Mouse (Mus musculus): ENCODE measurements at regions not wholly inside any gene's neighbourhood (a gene's known extent, or its start where the extent isn't known, plus 50 kb on each side); places are given as distances from the start of the nearest gene placed in this dataset.

- Histone ChIP-seq H3K27ac (ENCODE audit: insufficient read depth, low read depth, low read length) (no peak overlapping the region), H3K27me3 (ENCODE audit: control insufficient read depth, insufficient read depth, low read length) (no peaks in the 10 kb centered on the region), H3K36me3 (ENCODE audit: control insufficient read depth, insufficient read depth, low read length) (no peaks in the 10 kb centered on the region), H3K4me1 (ENCODE audit: control insufficient read depth, insufficient read depth, insufficient read length, low read length) (no peaks in the 10 kb centered on the region), H3K4me3 (ENCODE audit: low read depth, low read length) (no peak overlapping the region)
- TF ChIP-seq CTCF (IDR thresholded peaks at IDR 0.05; ENCODE audit: extremely low read depth, insufficient read length, insufficient replicate concordance, low read depth, low read length), result no peak
- TF ChIP-seq POLR2A (IDR thresholded peaks at IDR 0.05; ENCODE audit: low read depth, low read length), result no peak
- WGBS, result 38% methylated on average over 1 of the region's 1 CpGs
Observed at GRCm38 (mm10) chr7:89088141-89088540, 315.9 kb downstream of the Tmem135 start.

- H3K27ac ChIP-seq (ENCODE audit: insufficient read depth, low read depth, low read length), result no peak overlapping the region
- no peaks in the 10 kb centered on the region for H3K4me1 ChIP-seq (ENCODE audit: control insufficient read depth, insufficient read depth, insufficient read length, low read length)
- H3K36me3 ChIP-seq (ENCODE audit: control insufficient read depth, insufficient read depth, low read length), result no peaks in the 10 kb centered on the region
- no peaks in the 10 kb centered on the region for H3K27me3 ChIP-seq (ENCODE audit: control insufficient read depth, insufficient read depth, low read length)
- no peak overlapping the region for H3K4me3 ChIP-seq (ENCODE audit: low read depth, low read length)
- no peak for TF ChIP-seq POLR2A (IDR thresholded peaks at IDR 0.05; ENCODE audit: low read depth, low read length)
- peak; percentile 7; the same call in 1 of the 2 replicates for TF ChIP-seq CTCF (IDR thresholded peaks at IDR 0.05; ENCODE audit: extremely low read depth, insufficient read length, insufficient replicate concordance, low read depth, low read length)
- 79% methylated on average over 1 of the region's 1 CpGs for WGBS
Observed at GRCm38 (mm10) chr7:89086348-89086747, 317.7 kb downstream of the Tmem135 start.

GRCm38 (mm10) chr7:89073939-89074690 lies 329.9 kb downstream of the Tmem135 start:
- Histone ChIP-seq H3K27ac (ENCODE audit: insufficient read depth, low read depth, low read length) (no peak overlapping the region), H3K4me1 (ENCODE audit: control insufficient read depth, insufficient read depth, insufficient read length, low read length) (no peaks in the 10 kb centered on the region), H3K27me3 (ENCODE audit: control insufficient read depth, insufficient read depth, low read length) (no peaks in the 10 kb centered on the region), H3K4me3 (ENCODE audit: low read depth, low read length) (no peak overlapping the region), H3K36me3 (ENCODE audit: control insufficient read depth, insufficient read depth, low read length) (no peaks in the 10 kb centered on the region)
- 73% methylated on average over 7 of the region's 7 CpGs for WGBS
- TF ChIP-seq POLR2A (IDR thresholded peaks at IDR 0.05; ENCODE audit: low read depth, low read length) (no peak), CTCF (IDR thresholded peaks at IDR 0.05; ENCODE audit: extremely low read depth, insufficient read length, insufficient replicate concordance, low read depth, low read length) (no peak)

GRCm38 (mm10) chr7:89070030-89070429 lies 334.0 kb downstream of the Tmem135 start:
- no peaks in the 10 kb centered on the region for H3K36me3 ChIP-seq (ENCODE audit: control insufficient read depth, insufficient read depth, low read length)
- H3K4me1 ChIP-seq (ENCODE audit: control insufficient read depth, insufficient read depth, insufficient read length, low read length), result no peaks in the 10 kb centered on the region
- no peak overlapping the region for H3K4me3 ChIP-seq (ENCODE audit: low read depth, low read length)
- TF ChIP-seq POLR2A (IDR thresholded peaks at IDR 0.05; ENCODE audit: low read depth, low read length) (no peak), CTCF (IDR thresholded peaks at IDR 0.05; ENCODE audit: extremely low read depth, insufficient read length, insufficient replicate concordance, low read depth, low read length) (no peak)
- no peaks in the 10 kb centered on the region for H3K27me3 ChIP-seq (ENCODE audit: control insufficient read depth, insufficient read depth, low read length)
- H3K27ac ChIP-seq (ENCODE audit: insufficient read depth, low read depth, low read length), result no peak overlapping the region

- 85% methylated on average over 3 of the region's 3 CpGs for WGBS
- H3K4me1 ChIP-seq (ENCODE audit: control insufficient read depth, insufficient read depth, insufficient read length, low read length), result no peaks in the 10 kb centered on the region
- H3K4me3 ChIP-seq (ENCODE audit: low read depth, low read length), result no peak overlapping the region
- no peaks in the 10 kb centered on the region for H3K27me3 ChIP-seq (ENCODE audit: control insufficient read depth, insufficient read depth, low read length)
- TF ChIP-seq CTCF (IDR thresholded peaks at IDR 0.05; ENCODE audit: extremely low read depth, insufficient read length, insufficient replicate concordance, low read depth, low read length), result no peak
- TF ChIP-seq POLR2A (IDR thresholded peaks at IDR 0.05; ENCODE audit: low read depth, low read length), result no peak
- H3K36me3 ChIP-seq (ENCODE audit: control insufficient read depth, insufficient read depth, low read length), result no peaks in the 10 kb centered on the region
- no peak overlapping the region for H3K27ac ChIP-seq (ENCODE audit: insufficient read depth, low read depth, low read length)
Observed at GRCm38 (mm10) chr7:89064462-89064861, 339.6 kb downstream of the Tmem135 start.

- Histone ChIP-seq H3K27me3 (ENCODE audit: control insufficient read depth, insufficient read depth, low read length) (no peaks in the 10 kb centered on the region), H3K36me3 (ENCODE audit: control insufficient read depth, insufficient read depth, low read length) (no peaks in the 10 kb centered on the region), H3K4me1 (ENCODE audit: control insufficient read depth, insufficient read depth, insufficient read length, low read length) (no peaks in the 10 kb centered on the region), H3K27ac (ENCODE audit: insufficient read depth, low read depth, low read length) (no peak overlapping the region), H3K4me3 (ENCODE audit: low read depth, low read length) (no peak overlapping the region)
- WGBS, result 78% methylated on average over 10 of the region's 10 CpGs
- TF ChIP-seq POLR2A (IDR thresholded peaks at IDR 0.05; ENCODE audit: low read depth, low read length) (no peak), CTCF (IDR thresholded peaks at IDR 0.05; ENCODE audit: extremely low read depth, insufficient read length, insufficient replicate concordance, low read depth, low read length) (no peak)
Observed at GRCm38 (mm10) chr7:89063630-89064029, 340.4 kb downstream of the Tmem135 start.

GRCm38 (mm10) chr7:89054494-89054893 lies 349.5 kb downstream of the Tmem135 start:
- H3K4me3 ChIP-seq (ENCODE audit: low read depth, low read length), result no peak overlapping the region
- 79% methylated on average over 2 of the region's 2 CpGs for WGBS
- H3K4me1 ChIP-seq (ENCODE audit: control insufficient read depth, insufficient read depth, insufficient read length, low read length), result no peaks in the 10 kb centered on the region
- H3K36me3 ChIP-seq (ENCODE audit: control insufficient read depth, insufficient read depth, low read length), result no peaks in the 10 kb centered on the region
- H3K27me3 ChIP-seq (ENCODE audit: control insufficient read depth, insufficient read depth, low read length), result no peaks in the 10 kb centered on the region
- TF ChIP-seq CTCF (IDR thresholded peaks at IDR 0.05; ENCODE audit: extremely low read depth, insufficient read length, insufficient replicate concordance, low read depth, low read length) (no peak), POLR2A (IDR thresholded peaks at IDR 0.05; ENCODE audit: low read depth, low read length) (no peak)
- no peak overlapping the region for H3K27ac ChIP-seq (ENCODE audit: insufficient read depth, low read depth, low read length)
